Mouse (Mus musculus) brain, embryonic 14.5 days (tissue): ENCODE measurements at regions not wholly inside any gene's neighbourhood (a gene's known extent, or its start where the extent isn't known, plus 50 kb on each side); places are given as distances from the start of the nearest gene placed in this dataset.

Source experiments
- CTCF ChIP-seq: fragments of 200-500 bp; IDR thresholded peaks from 2 replicates; pipeline ENCODE4 v1.5.1; 2012; ENCODE audit warnings: inconsistent platforms, mild to moderate bottlenecking, moderate library complexity, borderline replicate concordance; ENCODE audit not compliant: insufficient read depth, insufficient read length; ENCODE audit errors: extremely low read depth
- POLR2A ChIP-seq: fragments of 200-500 bp; IDR thresholded peaks from 2 replicates; pipeline ENCODE4 v1.6.1; 2012; ENCODE audit warnings: mild to moderate bottlenecking, inconsistent platforms, borderline replicate concordance; ENCODE audit not compliant: poor library complexity, insufficient read depth, insufficient read length, severe bottlenecking; ENCODE audit errors: extremely low read depth

GRCm38 (mm10) chr3:66510455-66510854 lies 213.8 kb upstream of the Veph1 start:
- no peak for TF ChIP-seq POLR2A
- TF ChIP-seq CTCF, result no peak
